Mouse (Mus musculus): Measurements from ENCODE around the gene Pom121l2.

Gene Pom121l2

GRCm38 (mm10) chr13:21980981-21981802 is at the start of gene Pom121l2:
Gene Pom121l2 (plus strand): TSS chr13:21981194.
- peak in 1 of 2 experiments; percentile 46 for DNase-seq

- DNase-seq = no peak
Observed at GRCm38 (mm10) chr13:21931740-21932139, 49.3 kb upstream of the Pom121l2 start.

GRCm38 (mm10) chr13:21933626-21934548 is 47.1 kb upstream of the Pom121l2 start:
- no peak for DNase-seq

GRCm38 (mm10) chr13:21934982-21935791 is 45.8 kb upstream of the Pom121l2 start:
- DNase-seq = peak; percentile 45 to 65

- DNase-seq = no peak
Observed at GRCm38 (mm10) chr13:21935833-21936232, 45.2 kb upstream of the Pom121l2 start.

GRCm38 (mm10) chr13:21936968-21937367 is 44.0 kb upstream of the Pom121l2 start:
- peak in 1 of 2 experiments; percentile 12 for DNase-seq

GRCm38 (mm10) chr13:21940213-21940612 is 40.8 kb upstream of the Pom121l2 start:
- DNase-seq = peak; percentile 90 to 92

- peak; percentile 84 to 86 for DNase-seq
Observed at GRCm38 (mm10) chr13:21940811-21941321, 40.1 kb upstream of the Pom121l2 start.

GRCm38 (mm10) chr13:21943644-21944043 is 37.4 kb upstream of the Pom121l2 start:
- no peak for DNase-seq

- DNase-seq = no peak
Observed at GRCm38 (mm10) chr13:21944592-21944925, 36.4 kb upstream of the Pom121l2 start.

GRCm38 (mm10) chr13:21944926-21945740 is 35.9 kb upstream of the Pom121l2 start, which contains the start of gene Zfp184:
Gene Zfp184 (plus strand): TSS chr13:21945094.
- peak; percentile 92 to 93 for DNase-seq

- DNase-seq = no peak
Observed at GRCm38 (mm10) chr13:21969269-21969668, 11.7 kb upstream of the Pom121l2 start.

- DNase-seq = no peak
Observed at GRCm38 (mm10) chr13:21969816-21970215, 11.2 kb upstream of the Pom121l2 start.

- DNase-seq = no peak
Observed at GRCm38 (mm10) chr13:21971641-21972040, 9.4 kb upstream of the Pom121l2 start.

- DNase-seq = peak; percentile 85 to 96
Observed at GRCm38 (mm10) chr13:21974221-21974725, 6.7 kb upstream of the Pom121l2 start.

GRCm38 (mm10) chr13:21974726-21975473 is 6.1 kb upstream of the Pom121l2 start:
- peak; percentile 70 to 78 for DNase-seq

- DNase-seq = no peak
Observed at GRCm38 (mm10) chr13:21981803-21982193, 804 bp downstream of the Pom121l2 start.

GRCm38 (mm10) chr13:21984486-21984885 is 3.5 kb downstream of the Pom121l2 start:
- DNase-seq = no peak

- DNase-seq = no peak
Observed at GRCm38 (mm10) chr13:21992550-21992949, 11.6 kb downstream of the Pom121l2 start.

GRCm38 (mm10) chr13:21993957-21994738 is 13.2 kb downstream of the Pom121l2 start:
- DNase-seq = no peak
